Mouse (Mus musculus): ENCODE results near the gene Lpin1.

The Lpin1 gene

DNA sequence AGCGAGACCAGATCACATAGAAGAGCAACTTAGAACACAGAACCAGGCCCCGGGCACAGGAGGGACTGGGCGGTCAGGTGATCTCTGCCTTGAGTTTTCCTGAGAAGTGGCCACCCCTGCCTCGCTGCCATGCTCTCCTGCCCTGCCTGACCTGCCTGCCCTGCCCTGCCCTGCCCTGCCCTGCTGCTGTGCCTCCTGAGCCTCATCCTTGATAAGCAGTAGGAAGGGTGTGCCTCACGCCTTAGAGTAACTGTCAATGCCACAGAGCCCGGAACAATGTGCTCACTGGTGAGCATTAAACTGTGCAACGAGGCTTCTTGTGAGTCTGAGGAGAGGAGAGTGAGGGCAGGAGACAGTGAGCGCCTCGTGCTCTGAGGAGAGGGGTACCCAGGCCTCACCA is 30.5 kb downstream of the Lpin1 start:
- intact Hi-C loops (cut with DNase I) = no loop called here

GRCm38 (mm10) chr12:16577665-16578233 is 33.0 kb downstream of the Lpin1 start:
- intact Hi-C loops (cut with DNase I) = no loop called here

DNA sequence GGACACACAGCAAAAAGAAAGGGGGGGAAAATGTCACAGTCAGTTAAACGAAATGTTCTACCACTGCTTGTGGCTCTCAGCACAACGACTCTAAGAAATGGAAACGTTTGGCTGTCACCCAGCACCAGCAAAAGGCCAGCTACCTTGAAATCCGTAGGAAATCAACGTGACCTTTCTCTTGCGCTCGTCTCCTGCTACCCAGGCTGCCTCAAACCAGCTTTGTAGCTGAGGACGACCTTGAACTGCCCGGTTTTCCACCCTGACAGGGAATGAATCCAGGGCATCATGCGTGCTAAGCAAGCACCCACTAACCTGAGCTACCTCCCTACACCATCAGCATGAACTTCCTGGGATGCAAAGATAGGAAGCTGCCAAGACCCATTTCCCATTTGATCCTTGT is 39.5 kb downstream of the Lpin1 start:
- intact Hi-C loops (cut with DNase I) = no loop called here

DNA sequence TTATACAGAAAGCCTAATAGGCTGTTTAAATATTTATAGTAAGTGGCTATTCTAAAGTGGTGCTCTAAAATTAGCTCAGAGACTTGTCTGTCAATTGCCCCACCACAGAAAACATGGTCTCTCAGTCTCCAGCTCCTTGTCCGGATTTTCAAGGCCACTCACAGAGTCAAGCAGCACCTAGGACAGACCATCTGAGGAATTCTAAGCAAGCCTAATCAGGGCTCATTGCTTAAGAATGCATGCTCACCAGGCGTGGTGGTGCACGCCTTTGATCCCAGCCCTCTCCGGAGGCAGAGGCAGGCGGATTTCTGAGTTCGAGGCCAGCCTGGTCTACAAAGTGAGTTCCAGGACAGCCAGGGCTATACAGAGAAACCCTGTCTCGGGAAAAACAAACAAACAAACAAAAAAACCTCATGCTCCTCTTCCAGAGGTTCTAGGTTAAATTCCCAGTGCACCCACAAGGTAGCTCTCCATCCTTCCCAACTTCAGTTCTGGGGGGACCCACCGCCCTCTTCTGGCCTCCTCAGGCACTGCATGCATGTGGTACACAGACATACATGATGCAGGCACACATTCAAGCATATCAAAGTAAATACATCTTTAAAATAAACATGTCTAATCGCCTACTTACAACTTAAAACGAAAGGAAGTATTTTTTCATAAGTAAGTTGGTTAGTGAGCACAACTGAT is 40.2 kb downstream of the Lpin1 start:
- intact Hi-C loops (cut with DNase I) = no loop called here

DNA sequence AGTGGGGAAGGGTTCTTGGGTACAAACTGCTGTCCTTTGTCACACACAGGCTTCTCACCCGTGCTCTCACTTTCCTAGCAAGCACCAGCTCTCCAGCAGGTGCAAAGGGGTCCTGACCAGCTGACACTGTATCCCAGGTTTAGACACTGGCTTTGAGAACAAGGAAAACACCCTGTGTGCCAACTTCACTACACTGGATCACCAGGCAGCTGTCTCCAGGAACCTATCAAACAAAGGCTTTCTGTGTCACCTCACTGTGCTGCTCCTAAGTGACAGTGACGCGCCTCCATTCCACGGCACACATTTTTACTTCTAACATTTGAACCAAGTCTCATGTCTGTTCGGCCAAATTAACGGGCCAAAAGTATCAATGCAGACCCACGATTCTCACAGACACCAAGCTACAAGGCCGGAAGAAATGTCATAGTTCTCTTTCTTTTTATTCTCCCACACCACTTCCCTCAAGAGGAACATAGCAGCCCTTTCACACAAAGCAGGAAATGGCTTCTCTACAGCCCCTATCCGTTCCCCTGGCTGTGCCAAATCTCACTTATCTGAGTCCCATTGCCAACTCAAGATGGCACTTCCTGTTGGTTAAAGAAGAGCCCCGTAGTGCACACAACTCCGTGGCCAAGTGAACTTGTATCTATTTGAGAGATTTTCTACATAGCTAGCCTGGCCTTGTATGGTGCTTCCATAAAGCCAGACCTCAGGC is 41.7 kb downstream of the Lpin1 start:
- intact Hi-C loops (cut with DNase I) = loop anchor here (1.0 kb wide), 1 partner anchor 65 kb away; no protein-coding TSS in a partner anchor

GRCm38 (mm10) chr12:16568496-16568895 is 42.3 kb downstream of the Lpin1 start:
- intact Hi-C loops (cut with DNase I) = loop anchor here (1.0 kb wide), 1 partner anchor 66 kb away; no protein-coding TSS in a partner anchor

DNA sequence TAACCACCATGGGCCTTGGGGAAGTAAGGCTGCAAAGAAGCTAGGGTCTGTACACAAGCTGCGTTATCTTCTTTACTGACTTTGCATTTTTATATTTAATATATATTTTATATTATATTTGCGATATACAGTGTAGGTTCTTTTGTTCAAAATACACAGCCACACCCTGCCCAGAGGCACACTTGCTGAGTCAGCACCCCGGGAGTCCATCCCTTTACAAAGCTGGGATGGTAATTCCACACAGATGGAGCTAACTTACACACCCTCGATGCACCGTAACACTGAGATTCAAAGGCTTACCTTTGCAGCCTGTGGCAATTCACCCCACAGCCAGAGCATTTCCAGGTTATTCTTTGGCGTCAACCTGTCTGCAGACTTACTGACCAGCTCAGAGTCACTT is 42.7 kb downstream of the Lpin1 start:
- intact Hi-C loops (cut with DNase I) = loop anchor here (1.0 kb wide), 1 partner anchor 66 kb away; no protein-coding TSS in a partner anchor

DNA sequence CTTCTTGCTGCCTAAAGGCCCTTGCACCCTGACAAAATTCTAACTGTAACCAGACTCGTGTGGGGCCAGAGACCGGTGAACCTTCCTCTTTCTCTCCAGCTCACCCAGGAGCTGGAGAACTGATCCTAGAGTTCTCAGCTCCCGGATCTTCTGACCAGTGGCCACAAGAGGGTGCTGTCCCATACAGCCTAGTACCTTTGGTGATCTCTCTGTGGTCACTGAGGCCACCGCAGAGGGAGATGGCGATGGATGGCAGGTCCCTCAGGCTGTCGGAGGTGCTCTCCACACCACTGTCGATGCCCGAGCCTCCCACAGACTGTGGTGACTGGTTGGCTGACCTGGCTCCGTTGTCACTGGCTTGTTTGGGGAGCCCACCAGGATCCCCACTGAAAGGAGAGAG is 47.3 kb downstream of the Lpin1 start:
- intact Hi-C loops (cut with DNase I) = no loop called here

DNA sequence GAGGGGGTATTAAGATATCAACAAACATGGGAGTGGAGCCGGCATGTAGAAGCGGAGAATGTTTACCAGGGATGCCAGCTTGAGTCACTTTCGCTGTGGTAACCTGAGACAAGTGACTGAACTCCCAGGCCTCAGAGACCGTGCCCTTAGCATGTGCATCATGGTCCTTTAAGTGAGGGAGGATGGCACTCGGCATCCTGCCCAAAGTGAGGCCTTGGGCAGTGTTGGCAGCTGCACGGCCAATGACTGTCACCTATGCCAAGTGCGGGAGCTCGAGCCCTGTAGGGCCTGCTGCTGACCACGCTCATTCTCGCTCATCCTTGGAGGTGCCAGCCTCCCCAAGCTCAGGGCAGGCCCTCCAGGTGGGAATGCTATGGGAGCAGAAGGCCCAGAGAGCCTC is 48.1 kb downstream of the Lpin1 start:
- intact Hi-C loops (cut with DNase I) = no loop called here

DNA sequence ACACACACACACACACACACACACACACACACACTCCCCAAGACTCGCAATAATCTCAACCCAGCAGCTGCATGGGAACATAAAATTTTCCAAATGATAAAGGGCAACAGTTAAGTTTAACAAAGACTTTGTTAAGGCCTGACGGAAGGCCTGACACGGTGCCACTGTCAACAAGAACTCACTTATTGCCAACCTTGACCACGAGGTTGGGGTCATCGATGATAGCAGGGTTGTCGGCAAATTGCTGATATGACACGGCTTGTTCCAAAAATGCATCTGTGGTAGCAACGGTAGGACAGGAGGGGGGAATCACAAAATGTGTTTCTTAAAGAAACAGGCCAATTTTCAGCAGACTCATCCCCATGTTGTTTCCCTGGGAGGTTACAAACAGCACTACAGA is 48.6 kb downstream of the Lpin1 start:
- intact Hi-C loops (cut with DNase I) = no loop called here

GRCm38 (mm10) chr12:16557271-16557670 is 53.5 kb downstream of the Lpin1 start:
- intact Hi-C loops (cut with DNase I) = no loop called here

DNA sequence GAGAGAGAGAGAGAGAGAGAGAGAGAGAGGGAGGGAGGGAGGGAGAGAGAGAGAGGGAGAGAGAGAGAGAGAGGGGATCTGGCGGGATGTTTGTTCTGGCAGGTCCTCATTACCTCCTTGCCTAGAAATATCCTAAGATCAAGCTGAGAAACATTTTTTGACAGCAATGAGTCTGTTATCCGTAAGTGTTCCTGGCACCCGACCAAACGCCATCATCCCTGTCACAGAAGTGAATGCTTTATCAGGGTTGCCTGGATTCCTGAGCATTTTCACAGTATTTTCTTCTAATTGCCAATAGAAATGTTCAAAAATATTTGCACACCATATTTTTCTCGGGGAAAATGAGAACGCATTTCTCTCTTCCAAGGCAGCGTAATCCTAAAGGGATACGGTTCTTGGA is 56.6 kb downstream of the Lpin1 start:
- intact Hi-C loops (cut with DNase I) = no loop called here

- intact Hi-C loops (cut with DNase I) = no loop called here
Observed at GRCm38 (mm10) chr12:16552108-16552771, 58.5 kb downstream of the Lpin1 start.

DNA sequence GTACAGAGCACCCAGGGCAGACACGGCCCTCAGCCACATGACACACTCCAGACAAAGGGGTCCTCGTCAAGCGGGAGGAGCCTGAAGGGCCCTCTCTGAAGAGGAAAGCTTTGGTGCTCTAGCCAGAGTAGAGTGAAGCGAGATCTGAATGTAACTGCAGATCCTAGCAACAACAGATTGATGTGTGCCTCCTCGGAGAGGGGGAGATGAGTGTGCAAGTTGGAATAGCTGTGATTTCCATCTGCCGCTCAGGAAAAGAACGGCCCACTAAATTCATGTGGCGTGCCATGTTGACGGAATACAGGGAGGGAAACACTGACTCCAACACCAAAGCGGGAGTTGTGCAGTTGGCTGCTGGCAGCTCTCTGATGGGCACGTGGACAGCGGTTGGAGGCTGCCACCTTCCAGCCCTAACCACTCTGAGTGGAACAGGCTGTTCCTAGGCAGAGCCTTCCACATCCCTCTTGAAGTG is 59.7 kb downstream of the Lpin1 start:
- intact Hi-C loops (cut with DNase I) = no loop called here

DNA sequence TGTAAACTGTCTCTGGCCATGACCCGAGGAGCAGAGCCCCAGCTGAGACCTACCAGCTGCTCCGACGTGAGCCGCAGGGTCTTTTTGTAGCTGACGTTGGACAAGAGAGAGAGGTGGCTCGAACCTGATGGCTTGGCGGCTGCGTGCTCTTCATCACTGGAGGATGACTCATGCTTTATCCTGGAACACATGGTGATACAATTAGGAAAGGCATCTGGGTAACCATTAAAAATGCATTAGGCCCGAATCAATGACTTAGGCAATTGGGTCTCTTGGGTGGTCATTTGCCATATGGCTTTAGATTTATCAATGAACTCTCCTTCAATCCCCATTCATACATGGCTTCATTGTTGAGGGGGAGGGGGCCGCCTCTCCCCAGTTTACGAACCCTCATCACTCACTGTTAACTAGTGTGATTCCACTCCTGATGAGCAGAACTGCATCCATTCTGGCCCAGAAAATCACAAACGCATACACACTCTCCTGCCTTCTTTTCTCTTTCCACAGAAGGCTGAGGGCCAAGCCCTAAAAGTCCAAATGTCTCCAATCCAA is 61.9 kb downstream of the Lpin1 start:
- intact Hi-C loops (cut with DNase I) = no loop called here

GRCm38 (mm10) chr12:16541606-16542005 is 69.2 kb downstream of the Lpin1 start:
- intact Hi-C loops (cut with DNase I) = no loop called here

GRCm38 (mm10) chr12:16540712-16541111 is 70.1 kb downstream of the Lpin1 start:
- intact Hi-C loops (cut with DNase I) = no loop called here

DNA sequence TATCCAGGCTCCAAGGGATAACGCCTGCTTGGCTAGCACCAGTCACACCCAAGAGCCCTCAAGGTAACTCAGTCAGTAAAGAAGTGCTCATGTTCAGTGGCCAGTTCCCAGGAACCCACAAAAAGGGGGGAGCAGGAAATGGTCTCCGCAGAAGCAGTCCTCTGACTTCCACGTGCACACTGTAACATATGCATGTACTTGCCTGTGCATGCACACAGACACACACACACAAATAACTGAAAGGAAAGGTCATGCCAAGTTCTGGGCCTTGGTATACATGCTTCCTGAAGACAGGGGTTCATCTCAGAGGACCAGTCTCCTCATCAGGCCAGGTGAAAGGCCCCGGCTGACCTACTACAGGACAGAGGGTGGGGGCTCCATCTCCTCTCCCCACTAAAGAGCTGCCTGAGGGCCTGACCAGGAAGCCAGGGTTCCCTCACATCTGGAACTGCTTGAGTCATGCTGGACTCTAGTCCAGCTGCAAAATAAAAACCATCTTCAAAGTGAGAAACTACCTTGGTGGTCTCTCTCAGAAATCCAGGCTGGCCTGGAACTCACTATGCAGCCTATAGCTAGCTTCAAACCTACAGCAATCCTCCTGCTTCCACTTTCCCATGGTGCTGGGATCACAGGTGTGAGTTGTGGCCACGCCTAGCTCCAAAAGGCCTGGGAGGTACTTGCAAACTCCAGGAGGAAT is 70.7 kb downstream of the Lpin1 start:
- intact Hi-C loops (cut with DNase I) = loop anchor here (10.0 kb wide), 1 partner anchor 725 kb away; the partner anchor contains the start of gene Trib2

DNA sequence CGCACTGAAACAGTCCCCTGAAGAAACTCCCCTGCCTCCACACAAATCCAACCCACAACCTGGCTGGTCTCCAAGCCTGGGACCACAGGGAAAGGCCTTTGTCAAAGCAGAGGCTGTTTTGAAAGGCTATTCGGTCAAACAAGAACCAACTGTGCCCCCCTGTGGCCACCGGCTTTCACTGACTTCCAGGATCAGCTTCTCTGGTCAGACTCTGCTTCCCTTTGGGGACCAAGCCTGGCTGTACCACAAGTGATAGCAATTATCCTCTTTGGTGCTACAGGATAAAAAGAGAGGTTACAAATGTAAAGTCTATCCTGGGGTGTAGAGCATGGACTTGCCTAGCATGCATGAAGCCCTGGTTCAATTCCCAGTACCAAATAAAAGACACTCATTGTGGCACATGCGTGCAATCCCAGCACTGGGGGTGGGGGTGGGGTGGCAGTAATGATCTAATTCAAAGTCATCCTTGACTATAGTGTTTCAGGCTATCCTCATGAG is 77.4 kb downstream of the Lpin1 start:
- intact Hi-C loops (cut with DNase I) = loop anchor here (5.0 to 10.0 kb wide), 2 partner anchors 719 to 996 kb away; partner anchors contain the start of gene Trib2

DNA sequence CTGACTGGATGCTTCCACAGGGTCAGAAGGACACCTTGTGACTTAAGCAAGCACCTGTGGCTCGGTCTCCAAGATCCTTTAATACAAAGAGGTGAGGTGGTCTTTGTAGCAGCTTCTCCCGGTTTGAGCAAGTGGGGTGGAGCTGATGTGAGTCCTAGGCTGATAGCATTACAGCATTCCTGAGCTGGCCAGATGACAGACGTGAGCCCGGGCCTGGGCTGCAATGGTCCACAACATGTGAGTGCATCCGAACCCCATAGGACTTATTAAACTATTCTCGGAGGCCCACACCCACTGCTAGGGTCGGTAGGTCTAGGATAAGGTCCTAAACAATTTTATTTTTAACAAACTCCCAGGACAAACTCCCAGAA is 77.9 kb downstream of the Lpin1 start:
- intact Hi-C loops (cut with DNase I) = loop anchor here (5.0 to 10.0 kb wide), 2 partner anchors 718 to 996 kb away; partner anchors contain the start of gene Trib2
